Mouse (Mus musculus) spleen, adult 18-20 months (tissue): Measurements from ENCODE around the gene Gstt4.

Experiments used
- DNase-seq, 2 experiments: peaks; one replicate each; pipeline ENCODE4 v3.0.0; 2022; ENCODE audit warnings: mixed read lengths in 2 of 2

The Gstt4 gene

DNA sequence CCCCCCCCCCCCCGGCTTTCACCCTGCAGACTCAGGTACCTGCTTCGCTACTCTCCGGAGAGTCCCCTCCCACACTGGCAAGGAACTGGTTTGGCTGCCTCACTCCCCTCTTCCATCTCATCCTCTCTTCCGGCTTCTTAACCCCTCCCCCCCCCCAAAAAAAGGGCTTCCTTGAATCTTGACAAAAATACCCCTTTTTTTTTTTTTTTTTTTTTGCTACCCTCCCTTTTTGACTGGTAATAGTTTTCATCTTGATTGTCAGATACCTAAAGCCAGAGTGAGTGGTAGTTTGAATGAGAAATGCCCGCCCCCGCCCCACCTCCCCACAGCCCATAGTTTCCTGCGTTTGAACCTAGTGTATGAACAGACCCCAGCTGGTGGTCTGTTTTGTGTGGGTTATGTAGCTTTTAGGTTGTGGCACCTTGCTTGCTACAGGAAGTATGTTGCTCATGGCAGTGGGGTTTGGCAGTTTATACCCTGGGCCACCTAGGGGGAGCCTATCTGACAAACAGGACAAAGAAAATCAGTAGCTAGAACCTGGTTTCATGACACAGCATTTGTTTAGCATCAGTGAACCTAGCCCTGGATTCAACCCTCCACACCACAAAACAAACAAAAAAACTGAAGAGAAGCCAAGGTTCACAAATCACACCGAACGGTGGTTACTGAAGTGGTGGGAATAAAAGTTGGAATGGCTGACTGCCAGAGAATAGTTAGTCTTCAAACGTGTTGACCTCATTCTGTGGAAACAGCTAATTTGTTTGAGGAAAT is 13.6 kb upstream of the Gstt4 start:
- peak in 1 of 2 experiments; percentile 18 for DNase-seq

DNA sequence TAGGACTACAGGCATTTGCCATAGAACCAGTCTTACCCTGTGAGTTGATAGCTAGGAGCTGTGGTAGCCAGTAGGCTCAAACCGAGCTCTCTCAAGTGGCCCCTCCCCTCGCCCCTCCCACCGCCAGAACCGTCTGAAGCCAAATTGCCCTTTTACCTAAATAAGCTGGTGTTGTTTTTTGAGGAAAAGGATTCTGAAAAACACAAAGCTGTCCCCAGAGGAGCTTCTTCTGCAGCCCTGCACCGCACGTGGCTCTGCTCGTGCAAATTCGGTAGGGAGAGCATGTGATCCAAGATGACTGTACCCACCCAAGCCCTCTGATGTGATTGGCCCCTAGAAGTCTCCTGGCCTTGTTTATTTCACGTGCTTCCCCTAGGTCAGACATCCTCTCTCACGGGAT is 13.0 kb upstream of the Gstt4 start:
- peak; percentile 49 to 68 for DNase-seq

DNA sequence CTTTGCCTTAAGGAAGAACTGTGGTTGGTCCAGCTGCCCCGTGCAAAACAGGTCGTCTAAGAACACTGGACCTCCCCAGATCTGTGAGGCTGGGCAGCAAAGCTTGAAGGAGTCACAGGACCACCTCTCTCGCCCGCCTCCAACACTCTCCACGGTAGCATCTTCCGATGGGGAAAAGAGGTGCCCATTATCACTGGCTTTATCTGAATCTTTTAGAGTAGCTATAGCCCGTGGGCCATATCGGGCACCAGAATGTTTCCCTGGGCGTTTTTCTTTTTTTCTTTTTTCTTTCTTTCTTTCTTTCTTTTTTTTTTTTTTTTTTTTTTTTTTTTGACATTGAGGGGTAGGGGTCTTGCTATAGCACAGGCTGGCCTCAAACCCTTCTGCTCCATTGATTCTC is 12.4 kb upstream of the Gstt4 start:
- DNase-seq: no peak

DNA sequence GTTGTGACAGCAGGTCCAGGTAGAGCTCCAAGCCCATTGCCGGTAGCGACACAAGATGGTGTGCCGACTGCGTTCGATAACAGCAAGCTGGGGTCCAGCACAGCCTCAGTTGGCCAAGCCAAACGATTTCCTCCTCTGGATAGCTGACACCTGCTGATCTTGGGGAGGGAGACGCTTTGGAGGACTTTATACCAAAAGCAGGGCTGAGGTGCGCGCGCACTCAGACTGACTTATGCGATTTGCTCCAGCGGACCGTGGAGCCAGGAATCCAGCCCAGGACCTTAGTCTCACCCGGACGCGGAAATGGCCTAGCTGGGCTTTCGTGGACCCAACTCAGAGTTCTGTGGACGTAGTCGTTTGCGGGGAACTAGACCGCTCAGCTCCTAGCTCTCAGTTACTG is 11.9 kb upstream of the Gstt4 start:
- peak; percentile 55 to 71 for DNase-seq

DNA sequence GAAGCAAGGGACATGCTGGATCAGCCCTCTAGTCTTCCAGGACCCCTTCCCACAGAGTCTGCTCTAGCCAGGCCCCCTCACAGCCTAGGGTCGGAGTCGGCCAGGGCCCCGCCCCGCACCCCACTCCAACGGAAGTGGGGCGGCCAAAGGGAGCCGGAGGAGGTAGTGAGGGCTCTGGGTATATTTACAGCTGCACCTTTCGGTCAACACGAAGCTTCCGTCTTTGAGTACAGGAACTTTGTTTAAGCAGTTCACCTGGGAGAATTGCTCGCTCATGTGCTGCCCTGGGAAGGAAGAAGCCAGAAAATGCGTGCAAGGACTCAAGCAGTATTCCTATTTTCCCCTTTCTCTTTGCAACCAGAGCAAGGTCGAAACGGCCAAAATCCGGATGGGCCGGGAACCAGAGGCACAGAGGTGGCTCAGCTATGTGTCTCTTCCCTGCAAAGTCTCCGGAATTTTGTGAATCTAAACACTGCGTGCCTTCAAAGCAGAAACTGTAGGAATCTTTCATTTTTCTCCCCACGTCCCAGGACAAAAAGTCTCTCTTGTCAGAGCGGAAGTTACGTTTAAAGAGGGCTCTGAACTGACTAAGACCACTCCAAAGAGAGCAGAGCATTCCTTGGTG is 11.2 kb upstream of the Gstt4 start:
- DNase-seq: peak; percentile 23 to 45

DNA sequence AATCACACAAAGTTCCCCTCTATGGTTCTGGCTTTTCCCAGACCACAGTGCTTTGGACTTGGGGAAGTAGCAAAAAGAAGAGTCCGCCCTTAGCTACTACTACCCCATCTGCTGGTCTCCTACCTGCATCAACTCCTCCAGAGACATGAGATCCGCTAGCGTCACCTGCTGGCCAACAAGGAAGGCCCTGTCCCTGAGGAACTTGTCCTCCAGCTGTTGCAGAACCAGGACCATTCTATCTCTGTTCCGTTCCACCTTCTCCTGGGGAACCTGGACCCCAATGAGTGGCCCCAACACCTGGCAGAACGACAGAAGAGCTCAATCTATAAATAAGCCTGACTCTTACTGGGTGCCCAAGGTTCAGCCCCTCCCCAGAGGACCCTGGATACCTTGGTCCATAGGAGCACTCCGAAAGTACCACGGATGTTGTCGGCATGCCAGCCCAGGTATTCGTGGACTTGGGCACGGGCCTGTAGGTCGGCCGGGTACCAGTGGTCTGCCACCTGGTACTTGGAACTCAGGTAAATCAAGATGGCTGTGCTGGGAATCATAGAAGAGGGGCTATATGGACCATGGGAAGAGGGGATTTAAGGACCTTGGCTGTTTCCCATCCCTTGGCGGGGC is 10.0 kb upstream of the Gstt4 start:
- DNase-seq: peak; percentile 46 to 72

GRCm38 (mm10) chr10:75830275-75830670 is 7.9 kb upstream of the Gstt4 start:
- DNase-seq: no peak

DNA sequence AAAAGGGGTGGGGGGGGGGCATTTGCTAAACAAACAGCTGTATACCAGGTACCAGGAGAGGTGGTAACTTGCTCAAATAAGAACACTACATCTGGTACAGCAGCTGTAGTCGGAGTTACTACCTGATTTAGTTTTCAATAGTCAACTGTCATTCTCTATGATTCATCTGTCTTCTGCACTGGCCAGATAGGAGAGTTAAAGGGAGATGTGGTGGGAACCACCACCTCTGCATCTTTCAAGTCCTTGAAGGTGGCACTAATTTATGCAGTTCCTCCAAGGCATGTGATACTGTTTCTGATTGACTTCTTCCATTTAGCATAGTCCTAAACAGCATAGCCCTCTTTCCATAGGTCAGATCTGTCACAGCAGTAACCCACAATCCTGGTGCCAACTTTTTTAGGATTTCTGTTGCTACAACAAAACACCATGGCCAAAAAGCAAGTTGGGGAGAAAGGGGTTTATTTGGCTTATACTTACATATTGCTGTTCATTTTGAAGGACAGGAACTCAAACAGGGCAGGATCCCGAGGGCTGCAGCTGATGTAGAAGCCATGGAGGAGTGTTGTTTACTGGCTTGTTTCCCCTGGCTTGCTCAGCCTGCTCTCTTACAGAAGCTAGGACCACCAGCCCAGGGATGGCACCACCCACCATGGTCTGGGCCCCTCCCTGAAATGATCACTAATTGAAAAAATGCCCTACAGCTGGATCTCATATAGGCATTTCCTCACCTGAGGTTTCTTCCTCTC is 7.4 kb upstream of the Gstt4 start:
- no peak for DNase-seq

- DNase-seq: no peak
Observed at GRCm38 (mm10) chr10:75828500-75828931, 6.2 kb upstream of the Gstt4 start.

DNA sequence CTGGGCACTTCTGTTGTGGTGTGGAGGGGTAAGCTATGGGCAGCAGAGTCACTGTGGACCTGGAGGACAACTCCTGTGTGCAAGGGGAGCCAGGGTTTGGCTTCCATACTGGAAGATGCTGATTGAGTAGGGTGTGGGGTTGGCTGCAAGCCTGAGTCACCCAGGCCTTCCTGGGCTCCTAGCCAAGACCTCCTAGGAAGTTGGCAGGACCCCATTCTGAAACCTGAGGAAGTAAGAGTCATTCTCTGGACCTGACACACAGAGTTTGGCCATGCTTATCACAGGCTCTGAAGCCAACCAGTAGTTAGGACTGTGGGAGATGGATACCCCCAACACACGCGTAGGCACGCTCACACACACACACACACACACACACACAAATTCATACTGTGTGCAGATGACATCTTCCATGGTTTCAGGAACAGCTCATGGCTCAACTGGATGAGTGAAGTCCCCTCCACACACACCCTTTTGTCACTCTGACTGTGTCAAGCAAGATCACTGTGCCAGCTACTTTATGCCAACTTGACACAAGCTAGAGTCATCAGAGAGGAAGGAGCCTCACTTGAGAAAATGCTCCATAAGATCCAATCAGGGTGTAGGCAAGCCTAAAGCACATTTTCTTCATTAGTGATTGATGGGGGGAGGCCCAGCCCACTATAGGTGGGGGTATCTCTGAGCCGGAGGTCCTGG is 5.5 kb upstream of the Gstt4 start:
- DNase-seq: no peak

DNA sequence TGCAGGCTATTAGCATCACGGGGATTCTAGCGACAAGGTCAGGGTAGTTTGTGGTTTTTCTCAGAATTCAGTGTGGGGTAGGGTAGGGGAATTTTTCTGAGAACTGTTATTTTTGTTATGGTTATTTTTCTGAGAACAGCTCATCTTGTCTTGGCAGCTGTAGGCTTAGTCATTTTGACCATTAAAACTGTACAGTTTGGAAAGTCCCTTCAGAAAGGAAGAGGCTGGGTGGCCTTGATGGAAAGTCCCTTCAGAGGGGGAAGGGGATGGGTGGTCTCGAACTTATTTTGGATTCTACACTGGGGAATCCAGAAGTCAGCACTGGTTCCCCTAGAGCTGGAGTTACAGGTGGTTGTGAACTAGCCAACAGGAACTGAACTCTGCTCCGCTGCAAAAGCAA is 2.2 kb upstream of the Gstt4 start:
- no peak for DNase-seq

DNA sequence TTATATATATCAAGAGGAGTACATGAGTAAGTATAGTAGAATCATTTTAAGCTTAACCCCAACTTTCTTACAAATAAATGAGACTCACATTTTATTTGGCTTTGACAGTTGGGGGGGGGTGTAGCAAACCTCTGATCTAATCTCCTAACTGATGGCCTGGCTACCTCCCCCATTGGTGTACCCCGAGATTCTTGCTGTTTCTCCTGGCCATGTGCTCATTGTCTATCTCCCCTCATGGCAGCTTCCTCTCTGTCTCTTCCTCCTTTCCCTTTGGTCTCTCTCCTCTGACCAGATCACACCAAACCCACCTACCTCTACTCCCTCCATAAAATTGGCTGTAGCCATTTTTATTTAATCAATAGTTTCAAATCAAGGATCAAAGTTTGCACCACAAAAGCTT is 1.4 kb upstream of the Gstt4 start:
- no peak for DNase-seq

- no peak for DNase-seq
Observed at GRCm38 (mm10) chr10:75819882-75820281, 2.5 kb downstream of the Gstt4 start.

GRCm38 (mm10) chr10:75818641-75819040 is 3.7 kb downstream of the Gstt4 start:
- no peak for DNase-seq

GRCm38 (mm10) chr10:75804217-75804616 is 18.1 kb downstream of the Gstt4 start:
- no peak for DNase-seq

DNA sequence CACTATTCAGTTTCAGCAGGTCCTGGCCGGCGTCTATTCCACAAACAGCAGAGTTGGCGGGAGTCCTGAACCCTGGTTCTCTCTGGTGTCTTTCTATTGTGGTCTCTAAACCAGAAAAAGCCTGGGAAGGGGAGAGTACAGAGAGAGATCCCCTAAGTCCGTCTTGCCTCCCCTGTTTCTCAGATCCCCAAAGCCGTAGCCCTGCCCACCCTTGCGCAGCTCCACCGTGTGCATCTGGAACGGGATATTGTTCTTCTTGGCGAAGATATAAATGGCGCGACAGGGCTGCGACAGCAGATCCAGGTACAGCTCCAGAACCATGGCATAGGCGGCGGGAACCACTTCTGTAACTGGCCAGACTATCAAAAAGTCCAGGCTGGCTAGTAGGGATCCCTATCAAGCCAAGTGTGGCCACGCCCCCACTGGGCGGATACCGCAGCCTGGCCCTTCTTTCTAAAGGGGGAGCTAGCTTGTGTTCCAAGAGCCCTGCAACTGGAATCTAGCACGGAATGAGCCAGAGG is 24.1 kb downstream of the Gstt4 start, which contains the start of gene Gstt1:
Gene Gstt1, minus strand, starts transcription at position 409 of the 521 bp plus-strand sequence.
- DNase-seq: peak in 1 of 2 experiments; percentile 46

GRCm38 (mm10) chr10:75797619-75798175 is 24.6 kb downstream of the Gstt4 start:
- peak in 1 of 2 experiments; percentile 24 for DNase-seq

DNA sequence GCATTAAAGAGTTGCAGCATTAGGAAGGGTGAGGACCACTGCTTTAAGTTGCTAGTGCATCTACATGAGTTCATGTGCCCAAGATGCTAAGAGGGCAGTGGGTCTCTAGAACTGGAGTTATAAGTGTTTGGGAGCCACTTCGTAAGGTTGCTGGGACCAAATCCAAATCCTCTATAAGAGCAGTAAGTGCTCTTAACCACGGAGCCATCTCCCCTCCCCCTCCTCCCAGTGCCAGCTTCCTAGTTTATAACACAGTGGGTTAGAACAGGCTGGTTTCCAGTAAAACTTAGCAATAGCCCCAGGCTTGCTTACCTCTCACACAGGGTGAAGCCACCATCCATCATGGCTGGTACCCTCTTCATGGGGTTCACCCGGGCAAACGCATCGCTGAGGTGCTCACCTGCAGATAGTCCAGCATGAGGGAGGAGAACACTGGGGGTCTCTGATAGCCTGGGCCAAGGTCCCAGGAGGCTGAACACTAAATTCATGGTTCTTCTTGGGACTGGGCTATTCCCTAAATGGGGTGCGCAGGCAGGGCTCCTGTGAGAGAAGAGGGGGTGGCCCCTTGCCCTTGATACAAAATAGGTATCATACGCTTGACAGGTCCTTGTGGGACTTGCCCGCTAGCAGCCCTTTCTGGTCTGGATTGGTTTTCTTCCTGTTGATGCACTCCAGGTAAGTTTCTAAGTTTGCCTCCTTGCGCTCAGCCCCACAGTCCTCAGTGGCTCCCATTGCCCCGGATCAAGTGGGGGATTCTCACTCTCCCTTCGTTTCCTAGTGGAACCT is 25.4 kb downstream of the Gstt4 start:
- no peak for DNase-seq

DNA sequence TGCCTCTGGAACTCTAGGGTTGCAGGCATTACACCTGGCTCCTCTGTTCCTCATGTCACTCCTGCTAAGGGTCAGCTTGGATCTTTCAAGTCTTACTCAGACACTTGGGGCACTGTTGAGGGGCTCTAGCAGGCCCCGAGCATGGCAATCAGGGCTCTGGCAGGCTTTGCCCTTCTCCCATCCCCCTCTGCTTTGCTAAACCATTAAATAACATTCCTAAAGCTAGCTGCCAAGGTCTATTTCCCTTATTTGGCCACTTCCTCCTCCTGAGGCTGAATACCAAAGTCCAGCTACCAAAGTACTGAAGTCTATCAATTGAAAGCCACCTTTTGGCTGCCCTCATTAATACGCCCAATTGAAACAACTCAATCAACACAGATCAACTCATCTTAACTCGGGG is 27.5 kb downstream of the Gstt4 start:
- DNase-seq: no peak

DNA sequence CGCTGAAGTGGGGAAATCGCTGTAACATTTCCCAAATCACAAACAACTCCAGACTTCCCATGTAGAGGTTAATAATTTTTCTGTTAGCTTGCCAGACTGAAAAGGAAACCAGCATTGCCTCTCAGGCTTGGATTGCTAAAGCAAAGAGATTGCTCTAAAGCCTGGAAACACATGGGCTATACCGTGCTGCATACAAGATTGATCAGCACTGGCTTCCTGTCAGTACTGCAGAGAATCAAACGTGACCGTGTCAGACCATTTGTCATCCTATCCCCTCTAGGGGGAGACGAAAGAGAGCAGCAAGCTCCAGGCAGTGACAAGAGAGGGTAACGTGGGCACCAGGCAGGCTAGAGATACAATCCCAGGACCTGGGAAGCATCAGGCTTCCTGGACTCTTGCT is 31.6 kb downstream of the Gstt4 start:
- no peak for DNase-seq

DNA sequence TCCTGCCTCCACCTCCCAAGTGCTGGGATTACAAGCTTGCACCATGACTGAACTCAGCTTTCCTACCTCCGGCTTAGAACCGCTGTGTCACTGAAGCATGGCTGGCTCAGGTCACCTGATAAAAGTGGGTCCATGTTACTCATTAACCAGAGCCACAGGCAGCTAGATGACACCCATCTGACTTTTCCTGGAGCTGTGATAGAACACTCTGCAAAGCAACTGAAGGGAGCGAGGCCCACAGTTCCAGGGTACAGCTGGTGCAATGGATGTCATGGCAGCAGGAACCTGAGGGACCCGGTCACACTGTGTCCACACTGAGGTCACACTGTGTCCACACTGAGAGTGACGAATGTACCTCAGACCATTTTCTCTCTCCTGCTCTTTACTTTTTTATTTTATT is 32.5 kb downstream of the Gstt4 start:
- no peak for DNase-seq
